Mouse (Mus musculus) layer of hippocampus, adult 18-20 months (tissue): ENCODE results near the gene Cecr2. TPM values are rescaled to one million over a fixed set of nuclear protein-coding genes. Genes with fewer than 3 reads are reported as not detected.
"Not testable (repeated sequence)": the region's sequence is repeated elsewhere in the genome, so short reads cannot be mapped to it uniquely, and the experiment has no call there.

Experiments
- DNase-seq, 2 experiments: peaks; one replicate each; pipeline ENCODE4 v3.0.0; 2022; ENCODE audit warnings: low spot score in 2 of 2
- long read RNA-seq: library from polyadenylated mRNA; stranded (forward); transcript quantifications from one replicate; pipeline ENCODE4 v2.0.0, GENCODE M21; 2021
- total RNA-seq, 2 experiments: library from RNA; stranded (reverse); gene quantifications; 2 replicates each; pipeline ENCODE4 v1.2.3; 2021

The Cecr2 gene
- total RNA-seq: 10 to 100 TPM; 11.4 to 15.1 TPM
- long read RNA-seq, full-length matches to known transcripts: 3 of 4 reads
- long read RNA-seq, partial matches to known transcripts: 0 of 4 reads
- long read RNA-seq, other reads (novel, unspliced or antisense): 1 of 4 reads

GRCm38 (mm10) chr6:120665816-120666760, at the start of gene Cecr2:
TSS of gene Cecr2 (plus strand) at chr6:120666369.
- peak; percentile 57 to 79 for DNase-seq

GRCm38 (mm10) chr6:120617586-120617985, 48.6 kb upstream of the Cecr2 start:
- DNase-seq: peak; percentile 32 to 65

- no peak for DNase-seq
Measured at GRCm38 (mm10) chr6:120618518-120619402, 47.4 kb upstream of the Cecr2 start.

GRCm38 (mm10) chr6:120620193-120620592, 46.0 kb upstream of the Cecr2 start:
- no peak for DNase-seq

GRCm38 (mm10) chr6:120625081-120625480, 41.1 kb upstream of the Cecr2 start:
- DNase-seq: no peak

GRCm38 (mm10) chr6:120627096-120627495, 39.1 kb upstream of the Cecr2 start:
- no peak for DNase-seq

- DNase-seq: peak; percentile 25 to 50
Measured at GRCm38 (mm10) chr6:120628963-120629362, 37.2 kb upstream of the Cecr2 start.

GRCm38 (mm10) chr6:120635391-120636028, 30.7 kb upstream of the Cecr2 start:
- no peak for DNase-seq

- no peak for DNase-seq
Measured at GRCm38 (mm10) chr6:120639547-120639946, 26.6 kb upstream of the Cecr2 start.

- no peak for DNase-seq
Measured at GRCm38 (mm10) chr6:120641866-120642378, 24.2 kb upstream of the Cecr2 start.

- no peak for DNase-seq
Measured at GRCm38 (mm10) chr6:120643776-120644175, 22.4 kb upstream of the Cecr2 start.

GRCm38 (mm10) chr6:120644346-120645299, 21.5 kb upstream of the Cecr2 start:
- DNase-seq: no peak

GRCm38 (mm10) chr6:120647246-120648028, 18.7 kb upstream of the Cecr2 start:
- DNase-seq: not testable (repeated sequence)

GRCm38 (mm10) chr6:120648205-120648604, 18.0 kb upstream of the Cecr2 start:
- no peak for DNase-seq

GRCm38 (mm10) chr6:120652666-120653065, 13.5 kb upstream of the Cecr2 start:
- DNase-seq: no peak

- DNase-seq: no peak
Measured at GRCm38 (mm10) chr6:120655702-120656101, 10.5 kb upstream of the Cecr2 start.

GRCm38 (mm10) chr6:120658848-120659247, 7.3 kb upstream of the Cecr2 start:
- peak in 1 of 2 experiments; percentile 30 for DNase-seq

- DNase-seq: peak in 1 of 2 experiments; percentile 18
Measured at GRCm38 (mm10) chr6:120665415-120665815, 754 bp upstream of the Cecr2 start.
